Mouse (Mus musculus): Measurements from ENCODE around the gene Klhl18.

Klhl18 gene

DNA sequence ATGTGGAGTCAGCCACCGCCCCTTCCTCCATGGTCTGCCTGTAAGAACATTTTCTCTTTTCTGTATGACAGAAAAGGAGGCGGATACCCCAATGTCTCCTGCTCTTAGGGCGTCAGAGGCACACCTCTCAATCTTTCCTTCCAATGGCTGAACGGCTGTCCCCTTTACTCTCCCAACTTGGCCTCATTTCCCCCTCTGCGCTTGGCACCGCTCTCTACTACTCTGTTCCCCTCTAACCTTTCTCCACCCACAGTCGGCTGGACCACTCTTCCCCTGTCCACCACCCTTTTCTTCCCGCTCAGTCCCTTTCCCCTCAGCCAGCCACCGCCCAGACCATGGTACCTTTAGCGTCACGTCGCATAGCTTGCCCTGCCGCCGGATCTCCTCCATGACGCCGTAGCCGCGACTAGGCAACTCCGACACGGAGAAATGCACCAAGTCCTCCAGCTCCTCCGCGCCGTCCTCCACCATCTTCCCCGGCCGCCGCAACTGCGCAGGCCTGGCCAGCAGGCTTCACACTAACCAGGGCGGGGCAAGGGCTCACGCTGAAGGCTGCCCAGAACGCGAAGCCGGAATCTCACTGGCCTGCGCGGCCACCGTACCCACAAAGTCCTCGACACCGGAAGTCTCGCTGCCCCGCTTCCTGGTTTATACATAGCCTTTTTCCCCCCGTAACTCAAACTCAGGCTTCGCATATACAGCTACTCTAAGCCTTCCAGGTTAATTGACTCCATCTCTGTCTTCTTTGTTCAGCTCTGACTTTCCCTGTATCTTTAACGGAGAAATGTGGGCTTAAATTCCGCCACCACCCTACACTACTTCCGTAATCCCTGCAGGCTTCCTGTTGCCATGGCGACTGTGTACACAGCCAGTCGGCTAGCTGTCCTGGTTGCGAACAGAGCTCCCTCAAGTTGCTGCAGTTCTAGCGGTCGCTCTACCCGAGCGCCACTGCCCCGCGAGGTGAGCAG lies at the start of gene Klhl18, which contains the start of gene Kif9:
Gene Klhl18, minus strand, starts transcription at position 571 of the 968 bp plus-strand sequence.
Gene Kif9, plus strand, starts transcription at position 835 of the 968 bp plus-strand sequence.
- peak; percentile 97 for DNase-seq (ENCODE audit: inconsistent ontology term)

- DNase-seq (ENCODE audit: inconsistent ontology term): no peak
Observed at GRCm38 (mm10) chr9:110525737-110526136, 49.2 kb upstream of the Klhl18 start.

- DNase-seq (ENCODE audit: inconsistent ontology term): no peak
Observed at GRCm38 (mm10) chr9:110490913-110491312, 14.4 kb upstream of the Klhl18 start.

DNA sequence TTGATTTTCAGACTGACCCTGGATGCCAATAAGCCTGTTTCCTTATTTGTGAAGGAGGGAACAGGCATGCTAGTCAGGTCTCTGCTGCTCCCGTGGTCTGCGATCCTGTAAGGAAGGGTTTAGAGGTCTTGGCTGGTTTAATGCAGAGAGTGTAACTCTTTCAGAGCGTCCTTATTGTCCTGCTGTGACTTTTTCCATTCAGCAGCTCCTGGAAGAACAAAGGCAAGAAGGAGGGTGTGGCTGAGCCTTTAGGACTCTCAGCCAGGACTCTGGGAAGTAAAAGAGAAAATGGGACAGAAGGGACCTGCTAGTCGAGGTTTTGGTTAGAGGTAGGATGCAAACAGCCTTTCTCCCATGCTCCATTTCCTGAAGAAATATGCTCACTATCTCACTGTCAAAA lies 12.3 kb upstream of the Klhl18 start:
- no peak for DNase-seq (ENCODE audit: inconsistent ontology term)

DNA sequence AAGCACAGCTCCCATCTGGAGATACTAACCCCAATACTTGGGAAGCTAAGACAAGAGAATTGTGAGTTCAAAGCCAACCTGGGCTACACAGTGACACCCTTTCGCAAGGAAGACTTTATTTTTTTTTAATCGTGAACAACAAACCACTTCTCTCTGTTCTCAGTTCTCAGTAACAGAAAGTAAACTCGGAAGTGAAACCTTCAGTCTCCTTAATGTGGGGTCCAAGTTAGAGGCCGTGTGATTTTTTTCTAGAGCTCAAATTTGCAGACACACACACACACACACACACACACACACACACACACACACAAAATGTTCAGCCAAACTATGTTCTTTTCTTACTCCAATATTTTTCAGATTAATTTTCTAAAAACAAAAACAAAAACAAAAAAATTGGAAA lies 2.1 kb upstream of the Klhl18 start:
- DNase-seq (ENCODE audit: inconsistent ontology term): no peak

- no peak for DNase-seq (ENCODE audit: inconsistent ontology term)
Observed at GRCm38 (mm10) chr9:110477951-110478350, 1.5 kb upstream of the Klhl18 start.

GRCm38 (mm10) chr9:110466179-110466578 lies 10.3 kb downstream of the Klhl18 start:
- no peak for DNase-seq (ENCODE audit: inconsistent ontology term)

DNA sequence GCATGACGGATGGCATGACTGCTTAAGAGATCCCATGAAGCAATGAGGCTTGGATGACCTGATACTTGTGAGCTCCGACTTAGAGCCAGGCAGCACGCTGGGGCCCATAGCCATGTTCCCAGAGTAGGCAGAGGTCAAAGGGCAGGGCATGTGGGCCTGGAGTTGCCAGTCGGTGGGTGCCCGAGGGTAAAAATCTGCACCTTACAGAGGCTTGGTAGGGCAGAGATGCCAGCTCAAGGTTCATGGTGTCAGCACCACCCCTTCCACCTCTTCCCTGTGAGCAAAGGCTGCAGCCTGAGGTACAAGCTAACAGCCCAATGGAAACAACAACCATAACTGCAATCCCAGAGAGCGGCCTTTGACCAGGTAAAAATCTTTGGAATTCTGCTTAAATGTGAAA lies 11.2 kb downstream of the Klhl18 start:
- DNase-seq (ENCODE audit: inconsistent ontology term): no peak

GRCm38 (mm10) chr9:110463983-110464591 lies 12.4 kb downstream of the Klhl18 start:
- DNase-seq (ENCODE audit: inconsistent ontology term): no peak

DNA sequence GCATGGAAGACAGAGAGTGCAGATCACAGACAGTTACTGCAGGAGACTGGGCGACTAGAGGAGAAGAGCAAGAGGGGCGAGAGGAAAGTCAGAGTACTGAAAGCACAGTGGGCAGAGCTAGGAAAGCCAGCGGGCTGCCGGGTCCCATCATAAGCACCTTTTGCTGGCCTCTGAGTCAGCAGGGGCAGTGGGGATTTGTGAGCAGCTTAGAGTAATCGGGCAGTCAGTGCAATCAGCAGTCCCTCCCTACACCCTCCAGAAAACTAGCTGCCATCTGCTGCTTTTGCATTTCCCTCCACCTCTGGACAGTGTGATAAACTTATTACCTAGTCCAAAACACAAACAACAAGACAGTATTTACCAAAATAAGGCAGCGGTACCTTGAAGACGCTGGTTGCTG lies 14.2 kb downstream of the Klhl18 start:
- no peak for DNase-seq (ENCODE audit: inconsistent ontology term)

GRCm38 (mm10) chr9:110460884-110461815 lies 15.3 kb downstream of the Klhl18 start:
- DNase-seq (ENCODE audit: inconsistent ontology term): no peak

DNA sequence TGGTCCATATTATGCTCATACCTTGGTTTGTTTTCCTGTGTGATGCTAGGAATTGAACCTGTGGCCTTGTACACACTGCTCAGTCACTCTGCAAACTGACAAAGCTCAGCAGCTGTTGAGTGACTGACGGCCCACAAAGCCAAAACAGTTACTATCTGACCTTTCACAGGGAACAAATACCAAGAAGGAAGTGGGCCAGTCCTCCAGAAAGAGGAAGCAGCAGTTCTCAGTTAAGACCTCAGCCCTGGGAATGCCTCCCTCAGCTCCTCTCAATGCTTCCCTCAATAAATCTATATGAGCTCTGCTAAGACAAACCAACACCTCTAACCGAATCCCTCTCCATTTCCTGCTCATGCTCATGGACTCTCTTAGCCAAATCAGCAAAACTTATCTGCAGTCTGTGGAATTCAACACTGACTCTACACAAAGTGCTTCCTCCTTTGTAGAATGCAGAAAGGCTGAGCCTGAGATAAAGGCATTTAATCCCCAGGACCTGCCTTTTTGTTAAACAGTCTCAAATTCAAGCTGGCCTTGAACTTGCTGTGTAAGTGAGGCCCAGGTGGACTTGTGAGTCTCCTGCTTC lies 17.3 kb downstream of the Klhl18 start:
- DNase-seq (ENCODE audit: inconsistent ontology term): no peak

GRCm38 (mm10) chr9:110457926-110458325 lies 18.6 kb downstream of the Klhl18 start:
- DNase-seq (ENCODE audit: inconsistent ontology term): no peak

DNA sequence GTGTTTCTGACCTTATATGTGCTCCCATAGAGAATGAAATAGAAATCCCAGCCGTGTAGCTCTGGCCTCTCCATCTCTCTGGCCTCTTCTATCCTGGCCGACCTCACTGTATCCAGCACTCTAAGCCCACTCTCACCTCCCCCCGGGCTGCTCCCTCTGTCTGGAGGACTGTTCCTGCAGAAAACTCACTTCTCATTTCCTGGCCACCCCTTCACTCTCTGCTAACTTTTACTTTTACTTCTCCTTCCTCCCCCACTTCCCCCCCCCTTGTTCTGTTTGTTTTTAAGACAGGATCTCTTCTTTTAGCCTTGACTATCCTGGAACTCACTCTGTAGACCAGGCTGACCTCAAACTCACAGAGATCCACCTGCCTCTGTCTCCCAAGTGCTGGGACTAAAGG lies 24.0 kb downstream of the Klhl18 start:
- DNase-seq (ENCODE audit: inconsistent ontology term): no peak

- peak; percentile 76 for DNase-seq (ENCODE audit: inconsistent ontology term)
Observed at GRCm38 (mm10) chr9:110448857-110449617, 27.5 kb downstream of the Klhl18 start.

GRCm38 (mm10) chr9:110448356-110448755 lies 28.1 kb downstream of the Klhl18 start:
- no peak for DNase-seq (ENCODE audit: inconsistent ontology term)

GRCm38 (mm10) chr9:110440559-110440958 lies 35.9 kb downstream of the Klhl18 start:
- no peak for DNase-seq (ENCODE audit: inconsistent ontology term)

- peak; percentile 4 for DNase-seq (ENCODE audit: inconsistent ontology term)
Observed at GRCm38 (mm10) chr9:110440049-110440448, 36.4 kb downstream of the Klhl18 start.

- no peak for DNase-seq (ENCODE audit: inconsistent ontology term)
Observed at GRCm38 (mm10) chr9:110436041-110436440, 40.5 kb downstream of the Klhl18 start.

- no peak for DNase-seq (ENCODE audit: inconsistent ontology term)
Observed at GRCm38 (mm10) chr9:110433045-110433444, 43.4 kb downstream of the Klhl18 start.

DNA sequence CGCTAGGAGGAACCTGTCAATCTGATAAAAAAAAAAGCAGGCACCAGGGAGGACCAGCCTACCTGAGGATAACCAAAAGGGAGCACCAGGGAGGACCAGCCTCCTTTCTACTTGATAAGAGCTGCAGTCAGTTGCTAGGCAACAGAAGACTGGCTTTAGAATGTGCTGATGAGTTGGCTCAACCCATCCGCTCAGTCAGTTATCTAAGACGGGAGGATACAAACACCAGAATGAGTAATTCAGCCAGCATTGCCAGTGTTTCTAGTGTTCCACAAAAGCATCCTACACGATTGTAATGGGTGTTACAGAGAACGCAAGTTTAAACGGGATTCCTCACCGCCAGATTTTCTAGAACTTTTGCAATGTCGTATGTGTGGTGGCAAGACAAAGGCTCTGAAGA lies 45.3 kb downstream of the Klhl18 start:
- DNase-seq (ENCODE audit: inconsistent ontology term): no peak
